Mouse (Mus musculus) layer of hippocampus, postnatal 36 days (tissue): Measurements from ENCODE around the gene Ptcd3. TPM values are rescaled to one million over a fixed set of nuclear protein-coding genes. Genes with fewer than 3 reads are reported as not detected.
"Not testable (repeated sequence)": the region's sequence is repeated elsewhere in the genome, so short reads cannot be mapped to it uniquely, and the experiment has no call there.

ENCODE experiments used
- DNase-seq, 2 experiments: peaks; one replicate each; pipeline ENCODE4 v3.0.0; 2022
- total RNA-seq, 2 experiments: library from RNA; stranded (reverse); gene quantifications; 2 replicates each; pipeline ENCODE4 v1.2.3; 2021

Ptcd3 gene
- total RNA-seq, 2 experiments from 2014 or later = 68.3 to 73.7 TPM

DNA sequence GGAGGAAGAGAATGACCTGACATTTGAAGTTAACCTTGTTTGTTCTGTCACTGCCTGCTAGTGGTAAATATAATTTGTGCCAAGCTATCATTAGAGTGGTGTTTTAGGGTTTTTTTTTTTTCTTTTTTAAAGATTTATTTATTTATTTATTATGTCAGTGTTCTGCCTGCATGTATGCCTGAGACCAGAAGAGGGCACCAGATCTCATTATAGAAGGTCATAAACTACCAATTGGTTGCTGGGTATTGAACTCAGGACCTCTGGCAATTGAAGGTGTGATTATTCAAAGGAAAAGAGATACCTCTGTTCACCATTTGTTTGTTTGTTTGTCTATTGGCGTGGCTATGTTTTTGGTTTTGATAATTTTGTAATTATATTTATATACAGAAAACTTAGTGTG, 39.7 kb downstream of the Ptcd3 start:
- no peak for DNase-seq

DNA sequence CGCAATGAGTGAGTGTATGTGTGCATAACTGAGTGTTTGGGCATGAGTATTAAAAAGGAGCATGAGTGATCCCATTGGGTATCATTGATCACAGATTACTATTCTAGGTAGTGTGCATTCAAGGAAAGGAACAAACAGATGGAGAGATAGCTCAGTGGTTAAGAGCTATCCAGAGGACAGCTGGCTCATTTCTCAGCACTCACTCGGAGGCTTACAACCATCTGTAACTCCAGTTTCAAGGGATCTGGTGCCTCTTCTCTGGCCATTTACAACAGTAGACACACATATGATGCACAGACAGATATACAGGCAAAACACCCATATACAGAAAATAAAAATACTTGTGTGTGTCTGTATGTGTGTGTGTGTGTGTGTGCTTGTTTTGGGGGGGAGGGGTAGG, 40.8 kb downstream of the Ptcd3 start:
- DNase-seq = no peak

DNA sequence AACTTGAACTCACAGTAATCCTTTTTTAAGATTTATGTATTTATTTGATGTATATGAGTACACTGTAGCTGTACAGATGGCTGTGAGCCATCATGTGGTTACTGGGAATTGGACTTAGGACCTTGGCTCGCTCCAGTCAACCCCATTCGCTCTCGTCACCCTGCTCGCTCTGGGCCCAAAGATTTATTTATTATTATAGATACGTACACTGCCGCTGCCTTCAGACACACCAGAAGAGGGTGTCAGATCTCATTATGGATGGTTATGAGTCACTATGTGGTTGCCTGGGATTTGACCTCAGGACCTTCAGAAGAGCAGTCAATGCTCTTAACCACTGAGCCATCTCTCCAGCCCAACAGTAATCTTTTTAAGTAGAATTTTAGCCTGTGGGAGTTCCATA, 61.6 kb downstream of the Ptcd3 start:
- DNase-seq = not testable (repeated sequence)

DNA sequence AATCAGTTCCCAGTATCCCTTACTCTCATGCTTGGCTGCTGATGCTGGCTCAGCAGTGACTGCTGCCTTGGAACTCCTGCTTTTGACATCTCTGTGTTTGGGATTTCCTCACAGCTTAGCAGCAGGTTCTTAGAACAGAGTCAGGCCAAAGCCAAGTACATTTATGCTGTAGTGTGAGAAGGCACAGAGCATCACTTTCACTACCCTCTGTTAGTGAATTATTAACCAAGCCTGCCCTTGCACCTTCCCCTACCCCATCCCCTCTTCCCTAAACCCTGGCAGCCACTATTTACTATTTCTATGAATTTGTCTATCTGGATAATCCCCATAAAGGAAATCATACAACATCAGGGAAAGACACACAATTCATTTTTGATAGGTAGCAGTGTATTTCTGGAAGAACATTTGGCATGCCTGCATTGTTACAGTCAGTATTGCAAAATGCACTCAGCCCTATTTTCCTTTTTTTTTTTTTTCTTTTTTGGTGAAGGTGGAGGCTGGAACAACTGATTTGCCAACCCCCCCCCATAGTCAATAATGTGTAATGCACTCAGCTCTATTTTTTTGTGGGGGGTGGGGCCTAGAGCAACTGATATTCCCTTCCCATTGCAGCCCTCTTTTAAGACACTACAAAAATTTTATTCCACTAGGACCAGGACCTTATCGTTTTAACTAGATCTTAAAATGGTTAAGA, 67.8 kb downstream of the Ptcd3 start:
- no peak for DNase-seq

DNA sequence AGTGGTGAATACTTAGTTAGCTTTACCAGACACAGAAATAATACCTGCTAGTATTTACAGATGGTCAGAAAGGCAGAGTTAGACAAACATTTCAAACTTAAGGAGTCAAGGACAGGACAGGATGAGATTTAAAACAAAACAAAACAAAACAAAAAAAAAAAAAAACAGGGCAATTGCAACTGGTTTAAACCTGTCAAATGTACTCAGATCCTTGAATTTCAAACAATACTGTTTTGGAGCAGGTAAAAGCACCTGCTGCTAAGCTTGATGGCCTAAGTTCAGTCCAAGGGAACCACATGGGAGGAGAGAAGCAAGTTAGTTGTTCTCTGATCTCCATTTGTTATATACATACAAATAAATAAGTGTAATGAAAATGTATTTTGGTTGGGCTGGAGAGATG, 68.7 kb downstream of the Ptcd3 start:
- DNase-seq = no peak

DNA sequence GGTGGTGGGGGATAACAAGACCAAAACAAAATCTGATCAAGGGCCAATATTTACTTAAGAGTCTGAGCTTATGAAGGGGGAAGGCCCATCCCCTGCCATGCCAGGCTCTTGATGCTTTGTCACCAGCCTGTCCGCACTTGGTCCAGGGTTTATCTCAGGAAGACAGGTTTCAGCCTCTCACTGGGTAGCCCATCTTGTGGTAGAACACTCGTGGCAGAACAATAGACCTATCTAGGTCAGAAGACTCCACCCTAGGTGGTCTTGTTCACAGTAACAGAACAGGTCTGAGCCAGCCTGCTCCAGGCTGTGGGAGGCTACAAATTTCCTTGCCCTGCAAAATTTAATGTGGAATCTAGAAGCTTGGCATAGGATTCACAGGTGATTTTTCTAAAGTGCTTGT, 71.7 kb downstream of the Ptcd3 start:
- no peak for DNase-seq

DNA sequence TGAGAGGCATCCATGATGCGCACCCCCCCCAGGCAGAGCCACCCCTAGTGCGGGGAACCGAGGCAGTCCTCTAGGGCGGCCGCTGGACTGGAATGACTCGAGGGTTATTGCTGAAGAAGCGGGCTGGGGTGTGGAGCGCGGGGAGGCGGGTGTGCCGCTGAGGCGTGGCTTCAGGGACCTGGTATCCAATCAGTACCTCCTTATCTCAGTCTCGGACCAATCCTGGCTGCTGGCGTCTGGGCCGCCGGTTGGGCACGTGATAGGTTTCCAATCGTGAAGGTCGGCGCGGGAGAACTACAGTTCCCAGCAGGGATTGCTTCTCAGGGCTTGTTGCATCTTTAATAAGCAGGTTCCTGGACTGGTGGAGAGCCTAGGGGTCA, 77.0 kb downstream of the Ptcd3 start:
- DNase-seq = peak; percentile 94 to 96

DNA sequence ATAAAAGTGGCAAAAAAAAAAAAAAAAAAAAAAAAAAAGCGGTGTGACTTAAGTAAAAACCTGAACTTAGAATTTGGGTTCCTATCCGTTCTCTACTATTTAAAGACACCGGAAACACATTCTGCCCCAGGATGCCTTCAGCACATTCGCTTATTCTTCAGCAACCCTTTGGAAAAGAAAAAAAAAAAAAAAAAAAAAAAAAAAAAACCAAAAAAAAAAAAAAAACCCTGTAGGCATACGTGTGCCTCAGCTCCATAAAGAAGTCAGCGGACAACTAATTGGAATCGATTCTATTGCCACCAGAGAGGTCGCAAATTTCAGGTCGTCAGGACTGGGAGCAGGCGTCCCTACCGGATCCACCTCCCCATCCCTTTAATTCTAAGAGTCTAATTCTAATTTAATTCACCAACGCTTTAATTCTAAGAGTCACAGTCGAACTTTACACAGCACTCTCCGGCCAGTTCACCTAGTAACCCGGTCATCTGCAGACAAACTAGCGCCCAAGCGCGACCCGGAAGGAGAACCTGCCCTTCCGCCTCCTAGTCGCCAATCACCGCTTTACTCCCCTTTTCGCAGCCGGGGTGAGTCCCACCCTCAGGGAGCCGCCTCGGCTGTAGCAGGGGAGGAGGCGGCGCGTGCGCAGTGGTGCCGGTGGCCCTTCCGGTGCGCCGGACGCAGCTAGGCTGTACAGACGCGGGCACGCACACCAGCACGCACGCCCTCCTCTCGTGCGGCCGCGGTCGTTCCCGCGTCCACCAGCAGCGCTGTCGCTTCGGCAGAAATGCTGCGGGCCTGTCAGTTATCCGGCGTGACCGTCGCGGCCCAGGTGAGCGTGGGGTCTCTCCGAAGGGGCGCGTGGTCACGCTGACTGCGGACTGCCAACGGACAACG, 77.6 kb downstream of the Ptcd3 start, which contains the start of gene Immt:
Immt (plus strand) TSS at position 642 of the 891 bp plus-strand sequence.
- peak; percentile 96 to 97 for DNase-seq

Other genes with a start within 250 kb of the Ptcd3 start
- gene Reep1, start 201.2 kb downstream of the Ptcd3 start, total RNA-seq = 10 to 100 TPM; 72.9 to 75.7 TPM
- gene Mrpl35, start 81.8 kb downstream of the Ptcd3 start, total RNA-seq = 10 to 100 TPM; 32.7 to 33.7 TPM
- 100 to 1,000 TPM; 135 to 145 TPM for gene Immt, start 77.4 kb downstream of the Ptcd3 start, total RNA-seq
- 10 to 100 TPM; 31.0 to 33.2 TPM for gene Polr1a, start 303 bp upstream of the Ptcd3 start, total RNA-seq
- 10 to 100 TPM; 97.7 to 99.5 TPM for gene St3gal5, start 188.8 kb upstream of the Ptcd3 start, total RNA-seq